Mouse (Mus musculus) bone marrow, adult 2 months (tissue): ENCODE measurements around the gene Prepl. TPM values are rescaled to one million over a fixed set of nuclear protein-coding genes. Genes with fewer than 3 reads are reported as not detected.

Source experiments
- H3K27ac ChIP-seq: fragments of 200-500 bp; 2 replicates; pipeline ENCODE4 v1.5.1; 2012; ENCODE audit warnings: low read depth, mild to moderate bottlenecking, control low read depth, inconsistent platforms, low read length; ENCODE audit not compliant: control insufficient read depth, poor library complexity, insufficient read depth
- H3K4me1 ChIP-seq: fragments of 200-500 bp; 2 replicates; pipeline ENCODE4 v1.6.1; 2011; ENCODE audit warnings: low read length; ENCODE audit not compliant: control insufficient read depth, insufficient read depth
- H3K4me3 ChIP-seq: fragments of 200-500 bp; replicated peaks from 2 replicates; pipeline ENCODE3; 2011; ENCODE audit warnings: mild to moderate bottlenecking, low read depth, low read length, control low read depth; ENCODE audit not compliant: control insufficient read depth
- CTCF ChIP-seq: fragments of 200-500 bp; IDR thresholded peaks from 2 replicates; pipeline ENCODE4 v1.5.1; 2011; ENCODE audit warnings: low read length, control low read depth; ENCODE audit not compliant: control insufficient read depth, insufficient read depth
- POLR2A ChIP-seq: fragments of 200-500 bp; IDR thresholded peaks from 2 replicates; pipeline ENCODE4 v1.6.1; 2011; ENCODE audit warnings: low read depth, mild to moderate bottlenecking, control low read depth, low read length, borderline replicate concordance; ENCODE audit not compliant: control insufficient read depth
- WGBS: fragments of 180-500 bp; shearing (Covaris S2); methylation state at CpG from one replicate; pipeline ENCODE4 v1.1.7; 2018; 5-methylcytosine and 5-hydroxymethylcytosine counted together
- polyA plus RNA-seq: library from polyadenylated mRNA; stranded (reverse); fragments of >200 nt; gene quantifications from 2 replicates; pipeline ENCODE4 v1.2.4, GENCODE M21; 2011; ENCODE audit warnings: low replicate concordance; ENCODE audit not compliant: missing spikeins, insufficient read depth, insufficient read length

Gene Prepl
- polyA plus RNA-seq, 1 experiment, result 11.3 TPM

DNA sequence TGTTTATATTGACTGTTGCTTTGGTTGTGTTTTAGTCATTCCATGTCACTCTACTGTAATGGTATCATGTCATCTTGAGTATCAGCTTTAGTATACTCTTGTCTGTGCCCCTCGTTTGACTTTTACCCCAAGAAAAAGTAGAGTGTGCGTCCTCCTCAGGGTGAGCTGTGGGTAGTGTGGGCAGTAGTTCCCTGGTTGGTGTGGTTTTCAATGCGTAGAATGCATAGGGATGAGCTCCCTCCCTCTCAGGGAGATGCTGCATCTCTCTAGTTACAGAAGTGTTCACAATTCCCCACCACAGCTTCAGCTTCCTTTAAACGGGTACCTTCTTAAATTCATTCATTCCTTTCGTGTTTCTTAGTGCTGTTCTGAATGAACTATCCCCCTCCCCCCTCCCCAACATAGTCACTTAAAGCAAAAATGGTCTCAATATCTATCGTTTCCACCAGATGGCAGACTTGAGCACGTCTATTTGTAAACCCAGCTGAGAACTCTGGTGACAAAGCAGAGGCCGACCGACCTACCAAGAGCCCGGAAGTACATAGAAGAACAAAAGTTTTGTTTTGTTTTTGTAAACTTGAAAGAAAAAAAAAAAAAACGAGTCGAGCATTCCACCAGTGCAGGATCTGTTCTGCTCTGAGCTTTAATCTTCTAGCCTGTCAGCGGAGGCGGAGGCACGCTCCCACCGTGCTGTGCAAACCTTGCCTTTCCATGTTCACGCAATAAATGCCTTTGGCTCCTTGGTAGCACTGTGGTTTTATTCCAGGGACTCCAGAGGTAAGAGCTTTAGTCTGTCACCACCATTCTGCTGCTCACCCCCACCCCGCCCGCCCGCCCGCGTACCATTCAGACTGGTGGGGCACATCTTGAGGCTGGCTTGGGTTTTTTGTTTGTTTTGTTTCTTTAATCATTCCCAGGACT is 66.5 kb downstream of the Prepl start:
- 52% methylated on average over 22 of the region's 22 CpGs for WGBS
- no peaks in the 10 kb centered on the region for H3K4me1 ChIP-seq
- H3K4me3 ChIP-seq, result no peak overlapping the region
- no peak overlapping the region for H3K27ac ChIP-seq
- TF ChIP-seq POLR2A (no peak), CTCF (no peak)

- no peak overlapping the region for H3K4me3 ChIP-seq
- TF ChIP-seq POLR2A (no peak), CTCF (no peak)
- H3K27ac ChIP-seq, result no peak overlapping the region
- no peaks in the 10 kb centered on the region for H3K4me1 ChIP-seq
- WGBS, result 84% methylated on average over 3 of the region's 3 CpGs
Measured at GRCm38 (mm10) chr17:85020343-85020742, 69.7 kb downstream of the Prepl start.

GRCm38 (mm10) chr17:85018794-85019193 is 71.2 kb downstream of the Prepl start:
- 7% methylated on average over 5 of the region's 5 CpGs for WGBS
- H3K4me3 ChIP-seq, result no peak overlapping the region
- no peak overlapping the region for H3K27ac ChIP-seq
- no peaks in the 10 kb centered on the region; the same call in 1 of the 2 replicates for H3K4me1 ChIP-seq
- TF ChIP-seq POLR2A (no peak), CTCF (no peak)

GRCm38 (mm10) chr17:85018344-85018743 is 71.7 kb downstream of the Prepl start:
- H3K4me1 ChIP-seq, result no peaks in the 10 kb centered on the region; the same call in 1 of the 2 replicates
- no peak overlapping the region for H3K4me3 ChIP-seq
- 69% methylated on average over 3 of the region's 3 CpGs for WGBS
- H3K27ac ChIP-seq, result no peak overlapping the region
- TF ChIP-seq POLR2A (no peak), CTCF (no peak)

GRCm38 (mm10) chr17:85014632-85015031 is 75.4 kb downstream of the Prepl start:
- Histone ChIP-seq H3K4me1 (no peaks in the 10 kb centered on the region; the same call in 1 of the 2 replicates), H3K4me3 (no peak overlapping the region), H3K27ac (no peak overlapping the region)
- TF ChIP-seq POLR2A, result no peak
- TF ChIP-seq CTCF, result no peak
- 96% methylated on average over 3 of the region's 3 CpGs for WGBS

GRCm38 (mm10) chr17:85013485-85013884 is 76.6 kb downstream of the Prepl start:
- TF ChIP-seq POLR2A (no peak), CTCF (no peak)
- H3K4me1 ChIP-seq, result no peaks in the 10 kb centered on the region; the same call in 1 of the 2 replicates
- no peak overlapping the region for H3K4me3 ChIP-seq
- 96% methylated on average over 6 of the region's 6 CpGs for WGBS
- no peak overlapping the region for H3K27ac ChIP-seq

Other genes starting within 250 kb of the Prepl start
- gene Ppm1b, start 133.5 kb downstream of the Prepl start, polyA plus RNA-seq, result 49.8 and 67.9 TPM in 2 replicates
- gene Slc3a1, start 61.9 kb downstream of the Prepl start, polyA plus RNA-seq, result 1.3 TPM in 1 of 2 replicates, not detected in the other
- 0.86 and 4.3 TPM in 2 replicates for gene Camkmt, start 311 bp upstream of the Prepl start, polyA plus RNA-seq